Mouse (Mus musculus) T-helper 17 cell (primary cell): Measurements from ENCODE around the gene Ttc9.

ENCODE experiments used
- in situ Hi-C, 2 experiments: fragments of 300-600 bp; cut with MboI, MseI; formaldehyde crosslinking; loops; 1 replicate in 1 of 2; 2 replicates in 1 of 2; pipeline ENCODE4 v1.15.1; 2025; ENCODE audit warnings: high pct_unique_total_duplicates in 2 of 2

Ttc9 gene

GRCm38 (mm10) chr12:81630915-81631660, at the start of gene Ttc9:
Ttc9 (plus strand) TSS chr12:81631249.
- in situ Hi-C loops = loop anchor here in 1 of 2 experiments (10.0 kb wide), 1 partner anchor 336 kb away; no protein-coding TSS in a partner anchor

GRCm38 (mm10) chr12:81594902-81595671, 36.0 kb upstream of the Ttc9 start, which contains the start of gene Med6:
Med6 (minus strand) TSS chr12:81595008.
- in situ Hi-C loops = no loop called here

- in situ Hi-C loops = no loop called here
These were observed 34.3 kb upstream of the Ttc9 start for GRCm38 (mm10) chr12:81596547-81597262.

GRCm38 (mm10) chr12:81604995-81605784, 25.9 kb upstream of the Ttc9 start:
- in situ Hi-C loops = loop anchor here in 1 of 2 experiments (25.0 kb wide), 1 partner anchor 307 kb away; no protein-coding TSS in a partner anchor

- in situ Hi-C loops = loop anchor here in 1 of 2 experiments (25.0 kb wide), 1 partner anchor 303 kb away; no protein-coding TSS in a partner anchor
These were observed 21.6 kb upstream of the Ttc9 start for GRCm38 (mm10) chr12:81609445-81609844.

- in situ Hi-C loops = loop anchor here (5.0 to 25.0 kb wide), 2 partner anchors 161 to 296 kb away; no protein-coding TSS in a partner anchor
These were observed 15.2 kb upstream of the Ttc9 start for GRCm38 (mm10) chr12:81615807-81616206.

GRCm38 (mm10) chr12:81616980-81617379, 14.1 kb upstream of the Ttc9 start:
- in situ Hi-C loops = loop anchor here (5.0 to 25.0 kb wide), 2 partner anchors 160 to 295 kb away; no protein-coding TSS in a partner anchor

GRCm38 (mm10) chr12:81619302-81619701, 11.7 kb upstream of the Ttc9 start:
- in situ Hi-C loops = loop anchor here (5.0 to 25.0 kb wide), 2 partner anchors 158 to 293 kb away; no protein-coding TSS in a partner anchor

GRCm38 (mm10) chr12:81623377-81623776, 7.7 kb upstream of the Ttc9 start:
- in situ Hi-C loops = loop anchor here in 1 of 2 experiments (25.0 kb wide), 1 partner anchor 289 kb away; no protein-coding TSS in a partner anchor

- in situ Hi-C loops = no loop called here
These were observed 4.7 kb upstream of the Ttc9 start for GRCm38 (mm10) chr12:81626226-81626861.

GRCm38 (mm10) chr12:81627426-81627825, 3.6 kb upstream of the Ttc9 start:
- in situ Hi-C loops = no loop called here

GRCm38 (mm10) chr12:81628091-81628490, 3.0 kb upstream of the Ttc9 start:
- in situ Hi-C loops = no loop called here

GRCm38 (mm10) chr12:81630520-81630914, 532 bp upstream of the Ttc9 start:
- in situ Hi-C loops = loop anchor here in 1 of 2 experiments (10.0 kb wide), 1 partner anchor 336 kb away; no protein-coding TSS in a partner anchor

- in situ Hi-C loops = loop anchor here in 1 of 2 experiments (10.0 kb wide), 1 partner anchor 337 kb away; no protein-coding TSS in a partner anchor
These were observed 782 bp downstream of the Ttc9 start for GRCm38 (mm10) chr12:81631661-81632401.

- in situ Hi-C loops = loop anchor here in 1 of 2 experiments (10.0 kb wide), 1 partner anchor 338 kb away; no protein-coding TSS in a partner anchor
These were observed 2.2 kb downstream of the Ttc9 start for GRCm38 (mm10) chr12:81633246-81633645.

- in situ Hi-C loops = no loop called here
These were observed 9.6 kb downstream of the Ttc9 start for GRCm38 (mm10) chr12:81640656-81641055.

- in situ Hi-C loops = no loop called here
These were observed 11.5 kb downstream of the Ttc9 start for GRCm38 (mm10) chr12:81642361-81643082.

GRCm38 (mm10) chr12:81646811-81647210, 15.8 kb downstream of the Ttc9 start:
- in situ Hi-C loops = loop anchor here in 1 of 2 experiments (5.0 kb wide), 1 partner anchor 890 kb away; no protein-coding TSS in a partner anchor
